Mouse (Mus musculus): ENCODE results near the gene Actr10.

- no peak for TF ChIP-seq CTCF (conservative IDR thresholded peaks at IDR 0.05; ENCODE audit: low read length)
- no peak for TF ChIP-seq NANOG (IDR thresholded peaks at IDR 0.05; ENCODE audit: borderline replicate concordance, low read length)
- no peak for TF ChIP-seq POU5F1 (IDR thresholded peaks at IDR 0.05; ENCODE audit: borderline replicate concordance, low read length)
These were observed 61.8 kb downstream of the Actr10 start for GRCm38 (mm10) chr12:70999423-70999903.
